Mouse (Mus musculus) hindbrain, embryonic 11.5 days (tissue): ENCODE results near the gene Duox2. TPM values are rescaled to one million over a fixed set of nuclear protein-coding genes. Genes with fewer than 3 reads are reported as not detected.

Experiments used
- ATAC-seq: fragments of 200-750 bp; cut with Nextera tagmentation; 2 replicates; pipeline ENCODE4 v1.8.0; 2017; ENCODE audit warnings: mild to moderate bottlenecking, moderate TSS enrichment, moderate library complexity; ENCODE audit not compliant: low FRiP score
- DNase-seq: peaks from one replicate; pipeline ENCODE4 v3.0.0-alpha.2; 2015; ENCODE audit warnings: low spot score
- H3K27ac ChIP-seq: fragments of 300-500 bp; sonication (generic); 2 replicates; pipeline ENCODE4 v1.5.1; 2014; ENCODE audit warnings: mild to moderate bottlenecking, low read depth, low read length
- H3K27me3 ChIP-seq: fragments of 300-500 bp; sonication (generic); 2 replicates; pipeline ENCODE4 v1.6.1; 2014; ENCODE audit warnings: mild to moderate bottlenecking, low read length, moderate library complexity, mixed read lengths; ENCODE audit not compliant: control insufficient read depth, insufficient read depth
- H3K36me3 ChIP-seq: fragments of 300-500 bp; sonication (generic); 2 replicates; pipeline ENCODE4 v1.6.1; 2014; ENCODE audit warnings: mild to moderate bottlenecking, low read length, moderate library complexity, mixed read lengths; ENCODE audit not compliant: control insufficient read depth, insufficient read depth
- H3K4me1 ChIP-seq: fragments of 300-500 bp; sonication (generic); replicated peaks from 2 replicates; pipeline ENCODE4 v1.6.1; 2014; ENCODE audit warnings: low read length, mixed read lengths; ENCODE audit not compliant: control insufficient read depth, insufficient read depth
- H3K4me2 ChIP-seq: fragments of 300-500 bp; sonication (generic); replicated peaks from 2 replicates; pipeline ENCODE4 v1.6.1; 2014; ENCODE audit warnings: mild to moderate bottlenecking, low read depth, low read length
- H3K4me3 ChIP-seq: fragments of 300-500 bp; sonication (generic); 2 replicates; pipeline ENCODE4 v1.5.1; 2014; ENCODE audit warnings: low read depth, low read length
- H3K9ac ChIP-seq: fragments of 300-500 bp; sonication (generic); 2 replicates; pipeline ENCODE4 v1.6.1; 2014; ENCODE audit warnings: low read depth, low read length
- H3K9me3 ChIP-seq: fragments of 300-500 bp; sonication (generic); 2 replicates; pipeline ENCODE4 v1.6.1; 2016; ENCODE audit warnings: low read length; ENCODE audit not compliant: control insufficient read depth
- WGBS: fragments of 180-500 bp; shearing (Covaris S2); extraction: QIAGEN DNeasy Blood & Tissue Kit; methylation state at CpG from one replicate; pipeline ENCODE4 v1.1.7; 2014; 5-methylcytosine and 5-hydroxymethylcytosine counted together
- polyA plus RNA-seq: library from polyadenylated mRNA; unstranded; fragments of >200 nt; fragmentation: Nextera tagmentation; extraction: Ambion mirVana; gene quantifications from 2 replicates; pipeline ENCODE4 v1.2.1, GENCODE M21; 2014

Gene Duox2
- polyA plus RNA-seq, 1 experiment from 2014 or later = not detected

- Histone ChIP-seq H3K27me3 (peaks cover 75% of the 10 kb centered on the region), H3K4me2 (peak within 1 kb of the TSS; percentile 25), H3K4me1 (peaks cover 9% of the 10 kb centered on the region), H3K27ac (no peak within 1 kb of the TSS), H3K4me3 (peak within 1 kb of the TSS; percentile 6; the same call in 1 of the 2 replicates), H3K36me3 (no peaks in the 10 kb centered on the region), H3K9me3 (no peaks in the 10 kb centered on the region), H3K9ac (no peak within 1 kb of the TSS)
- peak; percentile 47 for DNase-seq
- ATAC-seq = no peak
- WGBS = 2% methylated on average over 43 of the region's 43 CpGs
These were observed 594 bp upstream of the Duox2 start, which contains the start of gene Duoxa2 for GRCm38 (mm10) chr2:122298596-122299490. Gene Duoxa2, plus strand, starts transcription at chr2:122298900.

DNA sequence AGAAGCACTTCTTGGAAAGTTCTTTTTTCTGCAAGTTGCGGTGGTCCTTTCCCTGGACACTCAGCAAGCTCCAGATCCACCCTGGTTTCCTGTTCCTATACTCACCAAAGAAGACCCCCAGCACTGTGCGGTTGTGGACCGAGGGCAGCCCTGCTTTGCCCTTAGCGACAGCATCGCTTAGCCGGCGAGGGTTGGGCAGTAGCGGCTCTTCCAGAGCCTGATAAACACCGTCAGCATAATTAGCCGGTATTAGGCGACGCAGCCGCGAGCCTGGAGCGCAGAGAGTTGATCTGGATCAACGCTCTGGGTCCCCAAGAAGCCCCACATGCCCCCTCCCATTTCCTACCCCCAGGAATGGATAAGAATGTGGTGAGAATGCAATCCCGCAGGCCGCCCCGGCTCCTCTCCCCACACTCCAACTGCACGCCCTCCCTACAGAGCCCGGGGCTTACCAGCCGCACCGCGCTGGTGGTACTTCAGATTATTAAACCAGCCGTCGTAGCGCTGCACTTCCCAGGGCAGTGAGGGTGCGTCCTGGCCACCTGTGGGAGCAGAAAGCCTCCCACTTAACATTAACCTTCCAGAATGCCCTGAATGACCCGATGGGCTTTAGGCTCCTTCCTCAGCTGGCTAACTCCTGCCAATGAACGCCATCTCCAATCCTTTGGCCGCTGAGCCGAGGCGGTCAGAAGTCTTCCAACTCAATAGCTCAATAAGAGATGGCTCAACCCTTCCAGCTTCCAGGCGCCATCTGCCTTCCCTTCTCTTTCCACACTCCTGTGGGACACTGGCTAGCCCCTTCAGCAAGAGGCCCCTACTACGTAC, 766 bp downstream of the Duox2 start:
- H3K27ac ChIP-seq = no peak overlapping the region
- 2% methylated on average over 35 of the region's 35 CpGs for WGBS
- no peaks in the 10 kb centered on the region for H3K36me3 ChIP-seq
- H3K4me3 ChIP-seq = 0 out of 2 replicates have a peak overlapping the region, but pooled peaks have one; percentile 0
- H3K4me1 ChIP-seq = peaks cover 9% of the 10 kb centered on the region
- H3K4me2 ChIP-seq = no peak overlapping the region; the same call in 1 of the 2 replicates
- H3K9me3 ChIP-seq = no peaks in the 10 kb centered on the region
- DNase-seq (peak; percentile 57), ATAC-seq (no peak)
- no peak overlapping the region for H3K9ac ChIP-seq
- H3K27me3 ChIP-seq = peaks cover 71% of the 10 kb centered on the region

- H3K9ac ChIP-seq = no peak overlapping the region
- H3K4me2 ChIP-seq = no peak overlapping the region
- 7% methylated on average over 7 of the region's 7 CpGs for WGBS
- DNase-seq (peak; percentile 25), ATAC-seq (no peak)
- H3K36me3 ChIP-seq = no peaks in the 10 kb centered on the region
- peaks cover 49% of the 10 kb centered on the region for H3K27me3 ChIP-seq
- H3K9me3 ChIP-seq = no peaks in the 10 kb centered on the region
- H3K4me3 ChIP-seq = no peak overlapping the region
- no peak overlapping the region for H3K27ac ChIP-seq
- peaks cover 6% of the 10 kb centered on the region; the same call in 1 of the 2 replicates for H3K4me1 ChIP-seq
These were observed 3.3 kb downstream of the Duox2 start for GRCm38 (mm10) chr2:122294916-122295315.

DNA sequence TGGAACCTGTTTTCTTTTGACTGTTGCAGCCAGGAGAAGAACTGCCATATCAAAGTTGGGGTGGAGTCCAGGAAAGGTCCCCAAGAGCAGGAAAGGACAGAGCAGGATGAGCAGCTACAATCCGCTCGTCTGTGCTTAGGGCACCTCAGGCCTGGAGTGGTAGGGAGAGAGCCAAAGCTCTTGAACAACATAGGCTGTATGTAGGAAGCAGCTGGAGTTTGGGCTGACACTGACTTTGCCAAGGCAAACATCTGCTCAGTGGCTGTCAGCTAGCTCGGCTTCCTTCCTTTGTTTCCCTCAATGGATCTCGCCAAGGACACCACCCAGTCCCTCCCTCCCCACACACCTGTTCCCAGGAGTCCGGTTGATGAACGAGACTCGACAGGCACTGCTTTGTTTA, 12.1 kb downstream of the Duox2 start:
- Histone ChIP-seq H3K4me3 (no peak overlapping the region), H3K27me3 (no peaks in the 10 kb centered on the region), H3K9ac (no peak overlapping the region), H3K4me2 (no peak overlapping the region), H3K4me1 (no peaks in the 10 kb centered on the region), H3K27ac (no peak overlapping the region), H3K36me3 (no peaks in the 10 kb centered on the region), H3K9me3 (no peaks in the 10 kb centered on the region)
- WGBS = 62% methylated on average over 7 of the region's 7 CpGs
- DNase-seq (no peak), ATAC-seq (no peak)

GRCm38 (mm10) chr2:122284091-122284490, 14.2 kb downstream of the Duox2 start:
- Histone ChIP-seq H3K27me3 (no peaks in the 10 kb centered on the region), H3K9me3 (no peaks in the 10 kb centered on the region)

GRCm38 (mm10) chr2:122278769-122279168, 19.5 kb downstream of the Duox2 start:
- no peak overlapping the region for H3K27ac ChIP-seq
- H3K4me2 ChIP-seq = no peak overlapping the region
- no peak overlapping the region for H3K9ac ChIP-seq
- no peaks in the 10 kb centered on the region for H3K36me3 ChIP-seq
- no peak for DNase-seq
- 86% methylated on average over 3 of the region's 3 CpGs for WGBS
- H3K4me3 ChIP-seq = no peak overlapping the region
- no peak for ATAC-seq
- H3K4me1 ChIP-seq = no peaks in the 10 kb centered on the region
- H3K27me3 ChIP-seq = no peaks in the 10 kb centered on the region
- no peaks in the 10 kb centered on the region for H3K9me3 ChIP-seq

More at GRCm38 (mm10) chr2:122284091-122284490, 14.2 kb downstream of the Duox2 start:
- H3K27ac ChIP-seq = no peak overlapping the region
- H3K4me1 ChIP-seq = no peaks in the 10 kb centered on the region
- no peak overlapping the region for H3K4me2 ChIP-seq
- H3K36me3 ChIP-seq = no peaks in the 10 kb centered on the region
- no peak for DNase-seq
- 87% methylated on average over 9 of the region's 9 CpGs for WGBS
- H3K9ac ChIP-seq = no peak overlapping the region
- ATAC-seq = no peak
- no peak overlapping the region for H3K4me3 ChIP-seq

GRCm38 (mm10) chr2:122266407-122267193, 31.6 kb downstream of the Duox2 start:
- Histone ChIP-seq H3K9me3 (no peaks in the 10 kb centered on the region), H3K4me2 (no peak overlapping the region), H3K4me1 (no peaks in the 10 kb centered on the region), H3K27me3 (no peaks in the 10 kb centered on the region), H3K4me3 (no peak overlapping the region), H3K27ac (no peak overlapping the region), H3K36me3 (no peaks in the 10 kb centered on the region), H3K9ac (no peak overlapping the region)
- no peak for ATAC-seq
- 90% methylated on average over 7 of the region's 7 CpGs for WGBS
- DNase-seq = no peak

DNA sequence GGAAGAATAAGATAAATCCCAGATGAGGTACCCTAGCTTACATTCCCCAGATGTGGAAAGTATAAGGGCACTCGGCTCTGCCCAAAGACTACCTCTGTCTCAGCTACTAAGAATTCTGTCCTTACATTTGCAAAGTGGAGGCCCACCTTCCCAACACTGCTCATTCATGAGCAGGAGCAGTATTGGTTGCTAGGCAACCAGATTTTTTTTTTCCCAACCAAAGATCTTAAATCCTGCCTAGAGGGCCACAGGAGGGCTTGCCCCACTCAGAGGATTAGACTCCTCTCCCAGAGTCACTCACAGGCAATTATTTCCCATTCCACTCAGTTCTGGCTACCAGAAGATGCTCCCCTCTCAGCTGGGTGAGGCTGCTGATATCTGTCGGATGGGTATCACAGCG, 33.6 kb downstream of the Duox2 start:
- DNase-seq (peak; percentile 51), ATAC-seq (peak; percentile 54; the same call in 1 of the 2 replicates)
- no peak overlapping the region for H3K27ac ChIP-seq
- no peaks in the 10 kb centered on the region for H3K4me1 ChIP-seq
- H3K9ac ChIP-seq = no peak overlapping the region
- H3K4me3 ChIP-seq = no peak overlapping the region
- H3K36me3 ChIP-seq = no peaks in the 10 kb centered on the region
- no peak overlapping the region for H3K4me2 ChIP-seq
- 75% methylated on average over 3 of the region's 3 CpGs for WGBS
- no peaks in the 10 kb centered on the region for H3K27me3 ChIP-seq
- H3K9me3 ChIP-seq = no peaks in the 10 kb centered on the region
